Mouse (Mus musculus): ENCODE data around the gene Ccnl1.
A peak's percentile ranks its signal among the peaks of the same experiment; 100 is the strongest.

Gene Ccnl1

GRCm38 (mm10) chr3:65959416-65960001, 1.5 kb upstream of the Ccnl1 start:
- no peak for DNase-seq (ENCODE audit: low read depth, low spot score)

- no peak for DNase-seq (ENCODE audit: low read depth, low spot score)
Measured at GRCm38 (mm10) chr3:65958840-65959185, 764 bp upstream of the Ccnl1 start.

DNA sequence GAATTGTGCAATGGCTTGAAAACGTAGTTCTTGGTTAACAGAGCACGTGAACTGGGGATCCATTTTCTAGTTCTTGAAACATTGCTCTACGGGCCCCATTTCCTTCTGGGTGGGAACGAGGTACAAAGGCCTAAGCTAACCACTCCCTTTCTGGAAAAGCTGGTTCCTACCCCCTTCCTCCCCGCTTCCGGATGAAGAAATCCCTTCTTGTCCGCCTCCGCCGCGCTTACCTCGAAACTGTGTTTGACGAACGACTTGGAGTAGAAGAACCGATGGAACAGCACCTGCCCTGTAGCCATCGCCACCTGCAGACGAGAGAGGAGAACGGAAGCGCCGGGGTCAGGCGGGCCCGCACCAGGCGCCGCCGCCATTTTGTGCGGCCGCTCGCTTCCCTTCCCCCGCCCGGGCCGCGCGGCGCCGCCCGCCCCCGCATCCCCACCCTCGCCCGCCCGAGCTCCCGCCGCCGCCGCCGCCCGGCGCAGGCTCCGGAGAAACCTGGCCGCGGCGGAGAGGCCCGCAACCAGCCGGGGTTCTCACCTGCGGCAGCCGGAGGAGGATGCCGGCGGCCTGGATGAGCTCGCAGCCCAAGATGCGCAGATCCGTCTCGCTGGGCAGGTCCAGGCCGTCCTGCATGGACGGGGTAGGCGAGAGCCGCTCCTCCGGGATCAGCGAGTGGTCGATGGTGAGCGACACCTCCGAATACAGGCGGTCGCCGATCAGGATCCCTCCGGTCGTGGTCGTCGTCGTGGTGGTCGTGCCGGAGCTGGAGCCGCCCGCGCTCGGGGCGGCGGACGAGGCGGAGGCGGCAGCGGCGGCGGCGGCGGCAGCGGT, 563 bp downstream of the Ccnl1 start:
- DNase-seq (ENCODE audit: low read depth, low spot score), result peak; percentile 77

DNA sequence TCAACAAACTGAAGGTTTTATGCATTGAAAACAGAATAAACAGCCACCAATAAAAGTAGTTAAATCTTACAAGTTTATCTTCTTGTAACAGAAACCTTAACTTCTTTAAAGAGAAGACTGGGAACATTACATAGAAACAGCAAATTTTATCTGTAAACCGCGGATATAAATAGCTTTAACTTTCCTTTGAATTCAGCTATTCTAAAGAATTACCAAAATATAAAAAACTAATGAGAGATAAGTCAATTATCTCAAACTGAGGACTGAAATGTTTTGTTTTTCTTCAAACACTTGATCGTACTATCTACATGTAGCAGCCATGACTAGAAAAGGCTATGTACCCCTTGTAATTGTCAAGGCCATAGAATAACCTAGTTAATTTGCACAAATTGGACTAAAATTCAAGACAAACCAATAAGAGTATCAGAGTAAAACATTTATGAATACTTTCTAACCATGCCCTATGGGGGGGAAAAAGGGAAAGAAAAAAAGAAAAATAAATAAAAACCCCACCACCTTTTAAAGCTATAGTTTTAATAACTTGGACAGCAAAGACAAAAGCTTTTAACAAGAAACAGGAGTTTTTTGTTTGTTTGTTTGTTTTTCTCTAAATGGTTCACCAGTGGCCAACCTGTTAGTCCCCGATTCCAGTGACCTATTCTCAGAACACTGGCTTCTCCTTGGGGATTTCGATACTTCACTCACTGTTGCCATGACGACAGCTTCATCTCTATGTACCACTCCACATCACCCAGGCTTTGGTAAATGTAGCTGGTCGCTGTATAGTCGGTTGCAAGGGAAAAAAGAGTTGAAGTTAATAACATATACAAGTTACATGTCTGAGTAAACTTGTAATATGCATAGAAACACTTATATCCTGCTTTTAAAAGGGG, 3.3 kb downstream of the Ccnl1 start:
- no peak for DNase-seq (ENCODE audit: low read depth, low spot score)

- DNase-seq (ENCODE audit: low read depth, low spot score), result no peak
Measured at GRCm38 (mm10) chr3:65950831-65951365, 7.2 kb downstream of the Ccnl1 start.

GRCm38 (mm10) chr3:65950304-65950703, 7.7 kb downstream of the Ccnl1 start:
- no peak for DNase-seq (ENCODE audit: low read depth, low spot score)

- DNase-seq (ENCODE audit: low read depth, low spot score), result no peak
Measured at GRCm38 (mm10) chr3:65945277-65945932, 12.6 kb downstream of the Ccnl1 start.

- no peak for DNase-seq (ENCODE audit: low read depth, low spot score)
Measured at GRCm38 (mm10) chr3:65944713-65945112, 13.3 kb downstream of the Ccnl1 start.

DNA sequence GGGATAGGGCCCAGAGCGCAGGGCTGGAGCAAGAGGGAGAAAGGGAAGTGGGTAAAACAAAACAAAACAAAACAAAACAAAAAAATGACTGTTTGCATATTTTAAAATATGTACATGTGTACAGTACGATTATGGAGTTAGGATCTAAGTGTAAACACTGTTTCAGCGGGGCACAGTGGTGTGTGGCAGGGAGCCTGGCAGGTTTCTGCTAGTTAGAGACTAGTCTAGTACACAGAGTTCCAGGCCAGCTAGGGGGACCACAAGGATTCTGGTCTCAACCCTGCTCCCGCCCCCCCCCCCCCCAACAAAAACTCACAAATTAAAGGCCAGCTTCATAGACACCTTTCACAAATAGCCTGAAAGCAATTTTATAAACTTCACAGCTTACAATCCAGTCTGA, 14.6 kb downstream of the Ccnl1 start:
- no peak for DNase-seq (ENCODE audit: low read depth, low spot score)

GRCm38 (mm10) chr3:65941052-65941451, 17.0 kb downstream of the Ccnl1 start:
- no peak for DNase-seq (ENCODE audit: low read depth, low spot score)

- no peak for DNase-seq (ENCODE audit: low read depth, low spot score)
Measured at GRCm38 (mm10) chr3:65938211-65938610, 19.8 kb downstream of the Ccnl1 start.

GRCm38 (mm10) chr3:65936384-65936783, 21.7 kb downstream of the Ccnl1 start:
- DNase-seq (ENCODE audit: low read depth, low spot score), result no peak

DNA sequence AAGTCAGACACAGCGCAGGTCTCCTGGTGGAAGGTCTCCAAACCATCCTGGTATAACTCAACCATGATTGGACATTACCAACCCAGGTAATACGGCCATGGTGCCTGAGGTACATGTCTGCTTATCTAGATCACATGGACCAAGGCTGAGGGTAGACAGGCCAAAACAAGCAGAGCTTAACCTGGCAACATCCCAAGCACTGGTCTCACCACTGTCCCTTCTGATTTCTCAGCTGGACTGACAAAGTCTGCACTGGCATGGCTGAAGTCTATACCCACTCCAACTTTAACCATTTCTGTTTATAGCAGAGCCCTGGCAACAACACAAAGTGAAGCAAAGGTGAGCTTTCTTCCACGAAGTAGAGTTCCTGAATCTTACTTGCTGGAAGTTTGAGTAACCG, 22.9 kb downstream of the Ccnl1 start:
- no peak for DNase-seq (ENCODE audit: low read depth, low spot score)

- DNase-seq (ENCODE audit: low read depth, low spot score), result no peak
Measured at GRCm38 (mm10) chr3:65933726-65934125, 24.3 kb downstream of the Ccnl1 start.

DNA sequence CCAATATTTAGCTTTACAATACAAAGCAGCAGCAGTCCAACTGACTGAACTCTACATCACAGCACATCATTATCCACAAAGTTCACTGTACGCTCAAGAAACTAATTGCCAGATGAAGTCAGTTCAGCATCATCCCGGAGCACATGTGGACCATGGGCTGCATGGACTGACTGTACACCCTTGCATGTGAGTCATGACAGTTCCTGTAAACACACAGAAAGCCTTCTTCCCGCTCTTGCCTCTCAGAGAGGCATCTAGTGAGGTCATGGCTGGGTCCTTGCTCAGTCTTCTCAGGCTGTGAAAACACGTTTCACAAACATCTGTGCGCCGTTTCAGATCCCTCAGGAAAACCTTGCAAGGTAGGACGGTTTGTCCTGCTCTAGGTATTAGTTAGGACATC, 26.5 kb downstream of the Ccnl1 start:
- no peak for DNase-seq (ENCODE audit: low read depth, low spot score)

- no peak for DNase-seq (ENCODE audit: low read depth, low spot score)
Measured at GRCm38 (mm10) chr3:65930636-65931035, 27.4 kb downstream of the Ccnl1 start.

DNA sequence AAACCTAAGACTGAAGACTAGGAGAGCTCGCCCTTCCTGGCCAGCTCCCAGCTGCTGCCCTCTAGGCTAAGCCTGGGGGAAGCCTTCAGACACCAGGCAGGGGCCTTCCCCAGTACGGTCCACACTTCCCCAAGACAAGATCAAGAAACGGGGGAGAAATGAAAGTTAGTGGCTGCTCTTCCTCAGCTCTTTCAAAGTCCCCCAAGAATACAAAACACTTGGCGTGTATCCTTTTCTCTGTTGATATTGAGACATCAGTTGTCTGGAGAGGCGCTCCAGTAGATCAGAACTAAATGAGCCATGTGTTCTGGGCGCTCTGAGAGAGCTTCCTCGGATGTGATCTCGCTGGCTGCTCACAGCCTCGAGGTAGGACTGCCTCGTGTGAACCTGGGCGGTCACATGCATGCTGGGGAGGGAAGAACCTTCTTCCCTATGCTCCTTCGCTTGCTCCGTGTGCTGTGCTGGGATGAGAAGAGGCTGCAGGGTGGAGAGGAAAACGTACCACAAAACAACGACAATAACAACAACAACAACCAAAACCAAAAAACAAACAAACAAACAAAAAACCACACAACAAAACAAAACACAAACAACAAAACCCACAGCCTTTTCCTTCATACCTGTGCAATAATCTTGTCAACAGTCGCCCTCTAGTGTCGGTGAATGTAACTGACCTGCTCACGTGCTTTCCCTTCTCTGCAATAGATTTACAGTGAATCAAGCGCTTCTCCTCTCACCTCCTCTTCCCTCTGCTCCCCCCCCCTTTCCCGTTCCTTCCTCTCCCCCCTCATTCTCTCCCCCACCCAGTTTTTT, 28.0 kb downstream of the Ccnl1 start:
- DNase-seq (ENCODE audit: low read depth, low spot score), result peak; percentile 94

DNA sequence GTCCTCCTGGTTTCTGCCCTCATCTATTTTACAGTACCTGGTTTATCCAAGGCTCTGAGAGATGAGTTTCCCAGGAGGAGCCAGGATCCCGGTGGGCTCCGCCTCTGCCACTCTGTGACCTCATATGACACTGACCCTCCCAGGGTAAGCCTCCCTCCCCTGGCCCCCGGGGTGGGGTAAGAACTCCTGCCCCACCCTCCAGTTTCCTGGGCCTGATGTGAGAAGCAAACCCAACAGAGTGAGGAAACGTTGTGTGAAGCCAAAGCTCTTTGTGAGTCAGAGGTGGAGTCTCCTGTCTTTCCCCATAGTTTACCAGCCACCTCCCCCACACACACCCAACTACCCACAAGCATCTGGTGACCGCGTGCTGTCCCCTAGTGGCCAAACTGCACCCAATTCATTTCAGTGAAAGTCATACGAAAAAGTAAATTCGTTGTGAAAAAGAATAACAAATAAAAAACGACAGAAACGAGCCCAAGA, 28.7 kb downstream of the Ccnl1 start:
- DNase-seq (ENCODE audit: low read depth, low spot score), result peak; percentile 95

GRCm38 (mm10) chr3:65928614-65929272, 29.3 kb downstream of the Ccnl1 start:
- no peak for DNase-seq (ENCODE audit: low read depth, low spot score)

GRCm38 (mm10) chr3:65927685-65928084, 30.4 kb downstream of the Ccnl1 start:
- DNase-seq (ENCODE audit: low read depth, low spot score), result no peak
